Comparison of ENCODE assay signal across 8 mouse cellular contexts in genomic region chr19:32484941-32485660, GRCm38 (mm10). TPM values are rescaled to one million over a fixed set of nuclear protein-coding genes. Genes with fewer than 3 reads are reported as not detected.
DNase-seq lines count a peak whose midpoint lies in the region; ATAC-seq and TF ChIP-seq lines count a peak whose summit lies in the region.

No protein-coding gene starts in this region.

- H3K27ac ChIP-seq in lung, embryonic 14.5 days (ENCODE audit: low read depth): peak overlapping the region; percentile 82
- H3K27ac ChIP-seq in hindbrain, postnatal 0 days: peak overlapping the region; percentile 86
- no peak overlapping the region for H3K27ac ChIP-seq in neural tube, embryonic 12.5 days

- peak overlapping the region; percentile 78 for H3K4me2 ChIP-seq in lung, embryonic 14.5 days
- H3K4me2 ChIP-seq in hindbrain, postnatal 0 days (ENCODE audit: low read depth, low read length): peak overlapping the region; percentile 88
- peak overlapping the region; percentile 78 for H3K4me2 ChIP-seq in neural tube, embryonic 12.5 days (replicated peaks)

- no peaks in the 10 kb centered on the region for H3K9me3 ChIP-seq in lung, embryonic 14.5 days (ENCODE audit: low read depth, low read length)
- H3K9me3 ChIP-seq in hindbrain, postnatal 0 days (ENCODE audit: low read length): no peaks in the 10 kb centered on the region
- H3K9me3 ChIP-seq in neural tube, embryonic 12.5 days: no peaks in the 10 kb centered on the region

- ATAC-seq in lung, embryonic 14.5 days (ENCODE audit: insufficient read depth): 0 out of 2 replicates have a peak, but pooled peaks have one; percentile 1
- peak; percentile 6; the same call in 1 of the 2 replicates for ATAC-seq in hindbrain, postnatal 0 days
- peak; percentile 2; the same call in 1 of the 2 replicates for ATAC-seq in neural tube, embryonic 12.5 days (ENCODE audit: low FRiP score, low read depth)

- no peaks in the 10 kb centered on the region for H3K27me3 ChIP-seq in lung, embryonic 14.5 days (ENCODE audit: insufficient read depth, low read length)
- H3K27me3 ChIP-seq in hindbrain, postnatal 0 days (ENCODE audit: insufficient read depth, low read length): no peaks in the 10 kb centered on the region
- H3K27me3 ChIP-seq in neural tube, embryonic 12.5 days (replicated peaks): no peaks in the 10 kb centered on the region

- peak overlapping the region; percentile 76 for H3K9ac ChIP-seq in lung, embryonic 14.5 days
- H3K9ac ChIP-seq in hindbrain, postnatal 0 days (replicated peaks; ENCODE audit: low read length): peak overlapping the region; percentile 78
- peak overlapping the region; percentile 79 for H3K9ac ChIP-seq in neural tube, embryonic 12.5 days

- H3K4me1 ChIP-seq in lung, embryonic 14.5 days (ENCODE audit: insufficient read depth): peaks cover 4% of the 10 kb centered on the region; the same call in 1 of the 2 replicates
- H3K4me1 ChIP-seq in hindbrain, postnatal 0 days (ENCODE audit: insufficient read depth, low read length): peaks cover 8% of the 10 kb centered on the region; the same call in 1 of the 2 replicates
- H3K4me1 ChIP-seq in neural tube, embryonic 12.5 days: peaks cover 17% of the 10 kb centered on the region

- no peaks in the 10 kb centered on the region for H3K36me3 ChIP-seq in lung, embryonic 14.5 days (ENCODE audit: insufficient read depth)
- no peaks in the 10 kb centered on the region for H3K36me3 ChIP-seq in hindbrain, postnatal 0 days (ENCODE audit: insufficient read depth, low read length)
- H3K36me3 ChIP-seq in neural tube, embryonic 12.5 days: no peaks in the 10 kb centered on the region

- TF ChIP-seq CTCF in lung, embryonic 14.5 days (IDR thresholded peaks at IDR 0.05; ENCODE audit: low read depth): no peak
- no peak for TF ChIP-seq CTCF in hindbrain, postnatal 0 days (IDR thresholded peaks at IDR 0.05; ENCODE audit: low read depth)

- DNase-seq in lung, embryonic 14.5 days: peak; percentile 23
- DNase-seq in lung, postnatal 4 days: no peak
- DNase-seq in c-Kit-positive CD71-positive TER-119-negative erythroid progenitor cells, embryonic 14.5 days (ENCODE audit: low read depth): peak; percentile 42
- DNase-seq in hindbrain, postnatal 0 days (ENCODE audit: low spot score): peak; percentile 16
- no peak for DNase-seq in ovary, postnatal 14 days (ENCODE audit: low spot score)
- DNase-seq in cerebellum, postnatal 10 days: no peak
- no peak for DNase-seq in adrenal gland, postnatal 10 days

- WGBS in lung, embryonic 14.5 days: 15% methylated on average over 13 of the region's 13 CpGs
- 19% methylated on average over 13 of the region's 13 CpGs for WGBS in hindbrain, postnatal 0 days
- WGBS in neural tube, embryonic 12.5 days: 18% methylated on average over 13 of the region's 13 CpGs

- peak overlapping the region; percentile 75 for H3K4me3 ChIP-seq in lung, embryonic 14.5 days (ENCODE audit: low read depth, low read length)
- H3K4me3 ChIP-seq in hindbrain, postnatal 0 days (ENCODE audit: low read length): peak overlapping the region; percentile 76
- H3K4me3 ChIP-seq in neural tube, embryonic 12.5 days: peak overlapping the region; percentile 66

RNA-seq across cellular contexts. Expression of gene Minpp1, which starts 0.5 kb away (rescaled TPM):
- polyA plus RNA-seq in lung, embryonic 14.5 days (2014; fragmentation: Nextera tagmentation; extraction: Ambion mirVana): 67.6 and 68.6 TPM in 2 replicates
- 119 and 144 TPM in 2 replicates for total RNA-seq in hindbrain, postnatal 0 days (2014; rRNA removed)
- 59.1 and 60.2 TPM in 2 replicates for polyA plus RNA-seq in hindbrain, postnatal 0 days (2015; fragmentation: Nextera tagmentation; extraction: Ambion mirVana)
- 66.6 and 67.3 TPM in 2 replicates for polyA plus RNA-seq in neural tube, embryonic 12.5 days (2016; fragmentation: Nextera tagmentation; extraction: Ambion mirVana)
- 10 to 100 TPM; 30.8 to 36.7 TPM for total RNA-seq in adrenal gland, postnatal 10 days (2021)

RNA-seq across cellular contexts. Expression of gene Rpl9-ps6, which starts 18.7 kb away (rescaled TPM):
- polyA plus RNA-seq in lung, embryonic 14.5 days (2014; fragmentation: Nextera tagmentation; extraction: Ambion mirVana): 133 and 163 TPM in 2 replicates
- 27.9 and 35.0 TPM in 2 replicates for total RNA-seq in hindbrain, postnatal 0 days (2014; rRNA removed)
- 53.9 and 65.0 TPM in 2 replicates for polyA plus RNA-seq in hindbrain, postnatal 0 days (2015; fragmentation: Nextera tagmentation; extraction: Ambion mirVana)
- polyA plus RNA-seq in neural tube, embryonic 12.5 days (2016; fragmentation: Nextera tagmentation; extraction: Ambion mirVana): 59.6 and 61.8 TPM in 2 replicates
- total RNA-seq in adrenal gland, postnatal 10 days (2021): 100 to 1,000 TPM in 1 of 2 experiments, 10 to 100 TPM in 1; 64.8 to 136 TPM

Comparison
In these comparisons a context has a peak if more than half of its experiments do, and no peak if none do; other contexts are left out.
1. DNase-seq: peak in lung, embryonic 14.5 days (single experiment), c-Kit-positive CD71-positive TER-119-negative erythroid progenitor cells, embryonic 14.5 days (single experiment) and hindbrain, postnatal 0 days (single experiment); none in lung, postnatal 4 days (0 of 2), ovary, postnatal 14 days (single experiment), cerebellum, postnatal 10 days (0 of 2) and adrenal gland, postnatal 10 days (single experiment).
2. Peak in every context shown above with its lines, with median percentiles within 50 percentile points of each other: ATAC-seq, H3K4me2 ChIP-seq, H3K4me3 ChIP-seq and H3K9ac ChIP-seq.